10 mouse cellular contexts compared by ENCODE assay signal in the genomic region with DNA sequence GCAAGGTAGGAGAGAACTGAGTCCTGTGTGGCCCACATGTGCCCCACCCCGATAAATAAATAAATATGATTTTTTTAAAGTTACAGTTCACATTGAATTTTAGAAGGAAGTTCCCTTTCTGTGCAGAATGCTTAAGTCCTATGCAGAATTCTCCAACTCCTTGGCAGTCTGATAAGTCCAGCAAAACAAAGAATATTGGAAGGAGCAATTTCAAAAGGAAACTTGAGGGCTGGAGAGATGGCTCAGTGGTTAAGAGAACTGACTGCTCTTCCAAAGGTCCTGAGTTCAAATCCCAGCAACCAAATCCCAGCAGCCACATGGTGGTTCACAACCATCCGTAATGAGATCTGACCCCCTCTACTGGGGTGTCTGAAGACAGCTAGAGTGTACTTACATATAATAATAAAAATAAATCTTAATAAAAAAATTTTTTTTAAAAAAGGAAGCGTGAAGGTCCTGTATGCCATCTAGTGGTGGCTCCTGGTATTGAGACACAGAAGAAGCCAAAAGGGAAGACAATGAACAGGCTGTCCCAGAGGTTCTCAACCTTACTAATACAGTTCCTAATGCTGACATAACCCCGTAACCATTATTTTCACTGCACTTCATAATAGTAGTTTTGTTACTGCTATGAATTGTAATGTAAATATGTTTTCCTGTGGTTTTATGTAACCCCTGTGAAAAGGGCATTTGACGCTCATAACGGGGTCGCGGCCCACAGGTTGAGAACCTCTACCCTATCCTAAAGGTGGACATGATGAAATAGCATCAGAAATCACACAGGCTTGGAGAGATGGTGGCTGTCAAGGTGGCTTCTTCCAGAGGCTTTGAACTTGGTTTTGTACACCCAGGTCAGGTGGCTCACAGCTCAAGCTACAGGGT. TPM values are rescaled to one million over a fixed set of nuclear protein-coding genes. Genes with fewer than 3 reads are reported as not detected.
A peak's percentile ranks its signal among the peaks of the same experiment; 100 is the strongest.
DNase-seq lines count a peak whose midpoint lies in the region; ATAC-seq lines count a peak whose summit lies in the region.
"Had no signal": no experiment of that assay in that cellular context is flagged by ENCODE, and none has a peak within 500 bp of the region (broad histone marks: within the 10 kb centered on the region; RNA-seq: fewer than 3 reads in every experiment).

No protein-coding gene starts in this region.

- H3K4me2 ChIP-seq in embryonic facial prominence, embryonic 11.5 days (ENCODE audit: low read depth, low read length), result no peak overlapping the region
- H3K4me2 ChIP-seq: heart, embryonic 13.5 days had no signal

- no peak overlapping the region for H3K27ac ChIP-seq in embryonic facial prominence, embryonic 11.5 days (replicated peaks; ENCODE audit: low read depth, low read length)
- H3K27ac ChIP-seq in embryonic facial prominence, embryonic 10.5 days (replicated peaks), result no peak overlapping the region
- H3K27ac ChIP-seq: heart, embryonic 13.5 days had no signal

- H3K4me3 ChIP-seq in embryonic facial prominence, embryonic 11.5 days (ENCODE audit: low read depth, low read length), result no peak overlapping the region
- no peak overlapping the region for H3K4me3 ChIP-seq in embryonic facial prominence, embryonic 10.5 days
- H3K4me3 ChIP-seq: heart, embryonic 13.5 days; megakaryocyte, embryonic 14.5 days had no signal

- DNase-seq in embryonic facial prominence, embryonic 11.5 days (ENCODE audit: low spot score), result peak; percentile 67
- no peak for DNase-seq in embryonic facial prominence, embryonic 10.5 days (ENCODE audit: low spot score)
- peak; percentile 2 to 4 for DNase-seq in left cerebral cortex, postnatal 36 days (ENCODE audit: low spot score in 2 of 2)
- DNase-seq in left cerebral cortex, postnatal 10 days (ENCODE audit: extremely low spot score in 1 of 2, low spot score in 2 of 2), result no peak
- peak; percentile 65 for DNase-seq in CD4-positive helper T cell, adult 2 months (ENCODE audit: low read depth, low spot score)

- WGBS in embryonic facial prominence, embryonic 11.5 days, result 73% methylated on average over 8 of the region's 8 CpGs
- WGBS in embryonic facial prominence, embryonic 10.5 days, result 74% methylated on average over 8 of the region's 8 CpGs

- H3K4me1 ChIP-seq in embryonic facial prominence, embryonic 11.5 days (ENCODE audit: control insufficient read depth, insufficient read depth, low read length), result no peaks in the 10 kb centered on the region
- 0 out of 2 replicates have a peak, but pooled peaks cover 2% of the 10 kb centered on the region for H3K4me1 ChIP-seq in embryonic facial prominence, embryonic 10.5 days
- H3K4me1 ChIP-seq: heart, embryonic 13.5 days; megakaryocyte, embryonic 14.5 days had no signal

- H3K9ac ChIP-seq in embryonic facial prominence, embryonic 11.5 days (replicated peaks; ENCODE audit: low read length), result no peak overlapping the region
- H3K9ac ChIP-seq: heart, embryonic 13.5 days had no signal

- ATAC-seq in embryonic facial prominence, embryonic 11.5 days (replicated peaks; ENCODE audit: insufficient number of reproducible peaks, low FRiP score, low TSS enrichment, low read depth), result no peak
- ATAC-seq in common myeloid progenitor, adult 5-6 weeks (replicated peaks; ENCODE audit: low read depth, poor library complexity, severe bottlenecking), result peak; percentile 60; the same call in 1 of the 2 replicates
- ATAC-seq in megakaryocyte progenitor cell, adult 5-6 weeks (replicated peaks; ENCODE audit: poor library complexity), result peak; percentile 75
- ATAC-seq in erythroid progenitor cell, adult 5-6 weeks (replicated peaks; ENCODE audit: low FRiP score, poor library complexity, severe bottlenecking), result no peak

- H3K27me3 ChIP-seq in embryonic facial prominence, embryonic 11.5 days (ENCODE audit: control insufficient read depth, insufficient read depth, low read length), result no peaks in the 10 kb centered on the region
- no peaks in the 10 kb centered on the region for H3K27me3 ChIP-seq in embryonic facial prominence, embryonic 10.5 days (replicated peaks; ENCODE audit: low read depth, poor library complexity, severe bottlenecking)

- no peaks in the 10 kb centered on the region for H3K9me3 ChIP-seq in embryonic facial prominence, embryonic 11.5 days (replicated peaks; ENCODE audit: control insufficient read depth, low read length)
- no peaks in the 10 kb centered on the region for H3K9me3 ChIP-seq in embryonic facial prominence, embryonic 10.5 days
- H3K9me3 ChIP-seq: heart, embryonic 13.5 days; megakaryocyte, embryonic 14.5 days had no signal

- intact Hi-C loops in left cerebral cortex, postnatal 36 days (cut with DNase I), result loop anchor here (1.0 kb wide), 1 partner anchor 37 kb away; no protein-coding TSS in a partner anchor
- intact Hi-C loops in left cerebral cortex, postnatal 10 days (cut with DNase I), result loop anchor here (2.0 kb wide), 1 partner anchor 37 kb away; no protein-coding TSS in a partner anchor

- H3K36me3 ChIP-seq in embryonic facial prominence, embryonic 11.5 days (replicated peaks; ENCODE audit: control insufficient read depth, insufficient read depth, low read depth, low read length), result peaks cover 6% of the 10 kb centered on the region
- peaks cover 27% of the 10 kb centered on the region for H3K36me3 ChIP-seq in embryonic facial prominence, embryonic 10.5 days (replicated peaks)

RNA-seq across cellular contexts. Expression of gene Sbk1, which starts 25.4 kb away (rescaled TPM):
- polyA plus RNA-seq in embryonic facial prominence, embryonic 11.5 days (2014; fragmentation: Nextera tagmentation; extraction: Ambion mirVana), result 88.3 and 101 TPM in 2 replicates
- polyA plus RNA-seq in embryonic facial prominence, embryonic 10.5 days (2016; fragmentation: Nextera tagmentation; extraction: Ambion mirVana), result 91.0 and 102 TPM in 2 replicates
- 10 to 100 TPM; 65.2 to 69.9 TPM for total RNA-seq in left cerebral cortex, postnatal 36 days (2021)
- total RNA-seq in left cerebral cortex, postnatal 10 days (2021), result 100 to 1,000 TPM; 142 to 147 TPM
- total RNA-seq in common myeloid progenitor, adult 5-6 weeks (2017), result 5.2 and 5.7 TPM in 2 replicates
- total RNA-seq in megakaryocyte progenitor cell, adult 5-6 weeks (2015), result 0.95 and 1.7 TPM in 2 replicates
- 1.5 and 2.0 TPM in 2 replicates for total RNA-seq in megakaryocyte progenitor cell, adult 5-6 weeks (2017)
- total RNA-seq in erythroid progenitor cell, adult 5-6 weeks (2015; ENCODE audit: low replicate concordance), result 2.5 and 5.0 TPM in 2 replicates
- 3.4 and 4.0 TPM in 2 replicates for total RNA-seq in erythroid progenitor cell, adult 5-6 weeks (2017; ENCODE audit: low replicate concordance)

Comparison
In these comparisons a context has a peak if more than half of its experiments do, and no peak if none do; other contexts are left out.
1. DNase-seq: peak in embryonic facial prominence, embryonic 11.5 days (single experiment), left cerebral cortex, postnatal 36 days (2 of 2) and CD4-positive helper T cell, adult 2 months (single experiment); none in embryonic facial prominence, embryonic 10.5 days (single experiment) and left cerebral cortex, postnatal 10 days (0 of 2).
2. ATAC-seq: peak in common myeloid progenitor, adult 5-6 weeks (single experiment) and megakaryocyte progenitor cell, adult 5-6 weeks (single experiment); none in embryonic facial prominence, embryonic 11.5 days (single experiment) and erythroid progenitor cell, adult 5-6 weeks (single experiment).